Mouse (Mus musculus) Patski (cell line): ENCODE measurements at regions not wholly inside any gene's neighbourhood (a gene's known extent, or its start where the extent isn't known, plus 50 kb on each side); places are given as distances from the start of the nearest gene placed in this dataset.

ENCODE experiments used
- ATAC-seq: fragments of 100-300 bp; one replicate; pipeline ENCODE4 v1.8.0; 2021
- CTCF ChIA-PET: fragments of 350-600 bp; sonication (Branson Sonifier 250); formaldehyde crosslinking; loops from one replicate; lab custom pipeline; 2022; ENCODE audit warnings: inconsistent platforms; lab: Charles Lee
- POLR2A ChIA-PET: fragments of 350-600 bp; sonication (Branson Sonifier 250); formaldehyde crosslinking; loops from one replicate; lab custom pipeline; 2022; ENCODE audit warnings: antibody characterized with exemption, inconsistent platforms; lab: Charles Lee
- DNase-seq: peaks from one replicate; pipeline ENCODE4 v3.0.0-alpha.2; 2011; ENCODE audit warnings: low read depth, low spot score
- H3K27me3 ChIP-seq: fragments of 371-371 bp; one replicate; pipeline ENCODE4 v1.5.1; 2021
- CTCF ChIP-seq: fragments of 100-300 bp; IDR thresholded peaks from one replicate; pipeline ENCODE4 v1.5.1; 2021
- in situ Hi-C: fragments of 300-500 bp; cut with MboI; formaldehyde crosslinking; loops from 3 replicates; pipeline ENCODE4 v1.11.1; 2018; ENCODE audit warnings: low pct_unique_long_range_greater_than_20kb, mixed read lengths

DNA sequence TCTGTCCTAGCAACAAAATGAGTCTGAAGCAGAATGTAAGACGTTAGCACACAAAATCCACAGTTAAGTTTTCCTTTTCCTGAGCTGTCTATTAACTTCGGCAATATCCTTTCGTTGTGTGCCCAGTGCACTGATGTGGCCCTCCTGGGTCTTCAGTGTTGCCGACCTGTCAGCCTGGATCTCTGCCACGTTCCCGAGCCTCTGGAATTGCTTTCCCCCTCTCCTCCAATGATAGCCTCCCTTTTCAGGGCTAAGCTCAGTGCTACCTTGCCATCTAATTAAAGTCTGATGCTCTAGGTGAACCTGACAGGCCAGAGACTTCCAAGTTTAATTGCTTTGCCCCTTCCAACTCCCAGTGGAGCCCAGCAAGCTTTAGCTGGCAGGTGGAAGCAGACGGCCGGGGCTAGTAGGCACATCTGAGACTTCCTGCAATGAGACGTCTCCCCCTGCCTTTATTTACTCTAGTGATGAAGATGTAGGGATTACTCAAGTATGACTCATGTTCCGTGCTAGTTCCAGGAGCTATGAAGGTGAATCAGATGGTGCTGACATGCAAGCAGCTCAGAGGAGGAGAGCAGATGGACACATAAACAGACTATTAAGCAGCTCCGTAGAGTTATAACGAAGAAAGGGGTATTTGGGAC lies 894.3 kb upstream of the Car8 start:
- ATAC-seq: peak; percentile 45
- in situ Hi-C loops: loop anchor here (10.0 to 25.0 kb wide), 2 partner anchors 542 to 629 kb away; no protein-coding TSS in a partner anchor
- no peak for DNase-seq
- H3K27me3 ChIP-seq: no peaks in the 10 kb centered on the region
- TF ChIP-seq CTCF: no peak
- ChIA-PET POLR2A (no interaction called here), CTCF (interaction anchor here (0.9 kb wide), 1 partner anchor 35 kb away, joined by 3 read pairs; no protein-coding TSS in a partner anchor)

DNA sequence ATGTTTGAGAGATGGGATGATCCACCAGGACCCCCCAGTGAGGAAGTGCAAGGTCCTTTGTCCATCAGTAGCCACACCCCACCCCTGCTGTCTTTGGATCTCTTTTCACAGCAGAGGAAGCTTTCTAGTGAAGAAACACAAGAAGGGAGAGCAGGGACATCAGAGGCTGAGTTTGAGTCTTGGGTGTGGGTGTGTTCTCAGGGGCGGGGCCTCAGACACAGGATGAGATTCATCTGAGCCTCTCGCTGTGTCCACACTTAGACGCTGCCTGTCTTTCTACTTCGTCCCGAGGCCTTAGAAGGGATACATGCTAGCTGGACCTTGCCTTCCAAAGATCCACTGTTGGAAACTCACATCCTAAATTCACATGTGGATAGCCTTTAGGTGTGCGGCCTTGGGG lies 893.5 kb upstream of the Car8 start:
- ATAC-seq (no peak), DNase-seq (no peak)
- ChIA-PET CTCF (no interaction called here), POLR2A (no interaction called here)
- no peak for TF ChIP-seq CTCF
- H3K27me3 ChIP-seq: no peaks in the 10 kb centered on the region
- in situ Hi-C loops: loop anchor here (10.0 to 25.0 kb wide), 2 partner anchors 542 to 630 kb away; no protein-coding TSS in a partner anchor

DNA sequence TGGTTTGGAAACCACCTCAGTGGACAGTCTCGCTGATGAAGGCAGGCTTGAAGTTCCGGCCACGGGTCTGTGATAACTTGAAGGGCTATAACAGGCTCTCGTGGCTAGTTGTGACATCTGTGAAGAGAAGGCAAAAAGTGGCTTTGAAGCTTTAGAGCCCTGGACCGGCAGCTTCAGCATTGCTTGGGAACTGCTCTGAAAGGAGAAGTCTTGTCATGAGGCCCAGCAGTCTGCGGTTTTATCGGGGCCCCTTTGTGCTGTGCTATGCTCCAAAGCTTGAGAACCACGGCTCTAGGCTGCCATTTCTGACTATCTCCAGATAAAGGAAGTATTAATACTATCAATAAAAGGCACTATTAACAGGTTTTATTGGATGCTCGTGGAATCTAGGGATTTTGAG lies 892.8 kb upstream of the Car8 start:
- no peak for TF ChIP-seq CTCF
- in situ Hi-C loops: loop anchor here (10.0 to 25.0 kb wide), 2 partner anchors 543 to 631 kb away; no protein-coding TSS in a partner anchor
- ATAC-seq (no peak), DNase-seq (no peak)
- POLR2A ChIA-PET: no interaction called here
- CTCF ChIA-PET: interaction anchor here (1.3 kb wide), 1 partner anchor 398 kb away, joined by 4 read pairs; no protein-coding TSS in a partner anchor
- no peaks in the 10 kb centered on the region for H3K27me3 ChIP-seq

DNA sequence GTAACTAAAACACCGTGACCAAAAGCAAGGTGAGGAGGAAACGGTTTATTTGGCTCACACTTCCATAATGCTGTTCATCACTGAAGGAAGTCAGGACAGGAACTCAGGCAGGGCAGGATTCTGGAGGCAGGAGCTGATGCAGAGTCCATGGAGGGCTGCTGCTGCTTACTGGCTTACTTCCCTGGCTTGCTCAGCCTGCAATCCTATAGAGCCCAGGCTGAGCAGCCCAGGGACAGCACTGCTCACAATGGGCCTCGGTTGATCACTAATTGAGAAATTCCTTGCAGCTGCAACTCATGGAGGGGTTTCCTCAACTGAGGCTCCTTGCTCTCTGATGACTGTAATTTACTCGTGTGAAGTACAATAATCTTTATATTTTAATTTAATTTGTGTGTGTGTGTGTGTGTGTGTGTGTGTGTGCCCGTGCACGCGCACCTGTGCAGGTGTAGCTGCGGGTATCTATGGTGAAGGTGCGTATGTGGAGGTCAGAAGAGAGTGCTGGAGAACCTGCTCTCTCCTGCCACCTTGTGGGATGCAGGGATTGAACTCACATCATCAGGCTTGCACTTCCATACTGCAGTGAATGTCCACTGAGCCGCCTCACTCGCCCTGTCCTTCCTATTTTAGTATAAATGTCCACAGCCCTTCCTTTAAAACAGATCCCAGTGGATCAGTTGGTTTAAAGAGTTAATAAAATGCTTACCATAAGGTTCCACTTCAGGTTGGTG lies 886.6 kb upstream of the Car8 start:
- in situ Hi-C loops: loop anchor here (25.0 kb wide), 1 partner anchor 637 kb away; no protein-coding TSS in a partner anchor
- no peaks in the 10 kb centered on the region for H3K27me3 ChIP-seq
- CTCF ChIA-PET: interaction anchor here (0.9 kb wide), 1 partner anchor 331 kb away, joined by 4 read pairs; no protein-coding TSS in a partner anchor
- ATAC-seq (no peak), DNase-seq (no peak)
- peak; percentile 46 for TF ChIP-seq CTCF
- POLR2A ChIA-PET: no interaction called here

DNA sequence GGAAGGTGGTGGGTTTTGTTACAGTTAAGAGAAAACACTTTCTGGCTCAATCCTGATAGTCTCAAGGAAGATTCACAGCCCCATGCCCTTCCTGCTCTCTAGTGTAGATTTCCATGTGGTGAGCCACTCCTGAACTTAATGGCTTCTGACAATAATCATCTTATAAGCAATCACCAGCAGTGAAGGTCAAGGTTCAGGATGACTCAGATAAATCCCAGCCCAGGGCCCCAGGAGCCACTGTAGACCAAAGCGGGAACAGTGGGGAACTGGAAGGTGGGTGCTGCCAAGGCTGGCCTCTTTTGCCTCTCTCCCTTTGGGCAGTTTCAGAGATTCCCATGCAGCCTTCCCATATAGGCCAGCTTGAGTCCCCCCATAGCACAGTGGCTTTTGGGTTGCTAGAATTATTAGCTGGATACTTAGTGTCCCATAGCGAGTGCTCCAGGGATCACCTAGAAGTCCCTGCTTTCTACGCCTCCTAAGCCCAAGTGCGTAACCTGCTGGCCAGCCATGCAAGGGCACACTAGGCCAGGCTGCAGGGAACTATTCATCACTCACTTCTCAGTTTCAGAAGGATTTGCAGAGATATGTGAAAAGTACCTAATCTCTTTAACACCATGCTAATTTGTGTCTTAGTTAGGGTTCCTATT lies 885.9 kb upstream of the Car8 start:
- ChIA-PET POLR2A (no interaction called here), CTCF (no interaction called here)
- no peak for TF ChIP-seq CTCF
- H3K27me3 ChIP-seq: no peaks in the 10 kb centered on the region
- in situ Hi-C loops: loop anchor here (25.0 kb wide), 1 partner anchor 638 kb away; no protein-coding TSS in a partner anchor
- DNase-seq: no peak
- ATAC-seq: no peak

DNA sequence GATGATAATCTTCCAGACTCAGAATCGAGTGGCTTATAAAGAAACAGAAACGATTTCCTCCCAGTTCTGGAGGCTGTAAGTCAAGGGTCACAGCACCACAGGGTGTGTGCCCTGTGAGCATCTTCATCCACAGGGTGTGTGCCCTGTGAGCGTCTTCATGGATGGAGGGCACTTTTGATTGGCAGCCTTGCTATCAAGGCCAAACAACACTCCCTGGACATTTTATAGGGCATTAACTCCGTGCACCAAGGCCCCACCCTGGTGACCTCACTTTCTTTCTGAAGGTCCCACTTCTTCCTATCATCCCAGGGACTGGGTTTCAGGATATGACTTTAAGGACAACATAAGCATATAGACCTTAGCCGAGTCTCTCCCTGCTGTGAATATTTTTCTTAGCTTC lies 885.3 kb upstream of the Car8 start:
- ATAC-seq (no peak), DNase-seq (no peak)
- in situ Hi-C loops: no loop called here
- H3K27me3 ChIP-seq: no peaks in the 10 kb centered on the region
- POLR2A ChIA-PET: no interaction called here
- TF ChIP-seq CTCF: no peak
- CTCF ChIA-PET: no interaction called here

DNA sequence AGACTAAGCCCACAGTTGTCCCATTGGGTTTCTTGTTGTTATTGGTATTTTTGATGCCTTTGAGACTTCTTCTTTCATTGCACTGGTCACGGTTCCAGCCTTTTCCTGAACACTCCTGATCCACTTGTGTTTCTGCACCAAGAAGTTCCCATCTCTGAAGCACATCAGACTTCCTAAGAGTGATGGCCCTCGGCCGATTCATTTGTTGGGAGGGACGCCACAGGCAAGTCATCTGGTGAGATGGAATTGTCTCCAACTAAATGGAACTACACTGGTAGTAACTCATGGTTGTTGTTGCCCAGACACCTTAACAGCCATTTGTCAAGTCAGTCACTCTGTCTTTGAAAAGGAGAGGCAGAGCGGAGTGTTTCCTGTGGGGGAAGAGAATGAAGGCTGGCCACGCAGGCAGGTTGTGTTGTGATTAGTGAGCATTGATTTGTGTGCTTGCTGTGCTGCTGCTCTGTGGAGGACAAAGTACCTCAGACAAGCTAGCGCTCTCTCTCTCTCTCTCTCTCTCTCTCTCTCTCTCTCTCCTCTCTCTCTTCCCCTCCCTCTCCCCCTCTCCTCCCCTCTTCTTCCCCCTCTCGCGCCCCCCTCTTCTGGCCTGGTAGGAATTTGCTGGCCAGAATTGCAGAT lies 884.7 kb upstream of the Car8 start:
- DNase-seq: no peak
- in situ Hi-C loops: no loop called here
- ChIA-PET CTCF (no interaction called here), POLR2A (no interaction called here)
- ATAC-seq: no peak
- no peaks in the 10 kb centered on the region for H3K27me3 ChIP-seq
- TF ChIP-seq CTCF: no peak

DNA sequence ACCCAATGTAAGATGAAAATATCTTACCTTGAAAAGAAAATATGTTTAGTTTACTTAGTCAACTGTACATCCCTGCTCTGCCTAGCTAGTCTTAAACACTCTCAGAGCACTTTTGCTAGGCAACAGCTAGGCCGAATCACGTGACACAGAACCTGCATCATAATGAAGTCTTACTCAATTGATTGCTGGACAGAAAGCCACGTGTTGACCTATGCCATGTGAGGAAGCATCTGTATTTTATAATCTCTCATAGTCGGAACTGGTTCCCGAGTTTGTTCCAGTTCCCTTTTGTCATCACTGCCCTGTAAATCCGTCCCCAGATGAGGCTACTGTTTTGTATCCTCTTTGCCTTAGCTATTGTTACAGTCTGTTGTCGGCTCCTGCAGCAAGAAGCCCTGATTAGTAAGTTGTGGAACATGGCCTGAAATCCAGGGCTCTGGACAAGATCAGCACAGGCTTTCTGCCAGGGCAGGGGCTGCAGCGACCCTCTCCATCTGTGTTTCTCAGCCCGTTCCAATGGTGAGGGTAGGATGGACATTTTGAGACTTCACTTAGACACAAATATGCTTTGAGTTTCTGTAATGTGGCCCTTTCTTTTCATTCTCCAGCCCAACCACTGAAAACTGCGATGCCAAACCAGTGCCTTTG lies 883.9 kb upstream of the Car8 start:
- DNase-seq (no peak), ATAC-seq (no peak)
- TF ChIP-seq CTCF: no peak
- POLR2A ChIA-PET: no interaction called here
- in situ Hi-C loops: no loop called here
- CTCF ChIA-PET: interaction anchor here (1.0 to 1.9 kb wide), 2 partner anchors 25 to 31 kb away, joined by 3 to 4 read pairs; no protein-coding TSS in a partner anchor
- H3K27me3 ChIP-seq: no peaks in the 10 kb centered on the region

DNA sequence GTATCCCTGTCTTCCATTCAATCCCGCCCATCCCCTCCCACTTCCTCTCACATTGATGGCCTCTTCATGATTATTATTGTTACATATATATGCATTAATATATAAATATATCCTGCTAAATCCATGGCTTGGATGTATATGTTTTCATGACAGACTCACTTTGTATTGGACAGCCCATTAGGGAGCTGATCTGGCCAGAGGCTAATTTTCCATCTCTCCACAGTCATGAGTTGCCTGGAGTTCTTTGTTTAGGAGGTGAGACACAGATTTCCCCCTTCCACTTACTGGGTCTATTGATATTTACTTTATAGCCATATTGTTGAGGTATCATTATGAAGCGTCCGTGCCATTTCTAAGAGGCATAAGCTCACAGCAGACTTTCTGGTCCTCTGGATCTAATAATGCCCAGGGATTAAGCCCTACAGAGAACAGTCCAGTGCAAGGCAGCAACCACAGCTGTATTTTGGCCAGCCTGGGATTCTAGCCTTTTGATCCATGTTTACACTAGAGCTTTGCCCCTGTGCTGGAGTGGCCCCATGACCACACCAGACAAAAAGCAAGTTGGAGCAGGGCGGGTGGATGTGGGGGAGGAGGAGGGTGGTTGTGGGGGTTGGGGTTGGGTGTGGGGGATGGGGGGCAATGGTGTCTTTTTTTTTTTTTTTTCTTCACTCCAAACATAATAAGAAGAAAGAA lies 878.3 kb upstream of the Car8 start:
- in situ Hi-C loops: no loop called here
- POLR2A ChIA-PET: no interaction called here
- no peak for ATAC-seq
- TF ChIP-seq CTCF: no peak
- H3K27me3 ChIP-seq: no peaks in the 10 kb centered on the region
- CTCF ChIA-PET: no interaction called here
- DNase-seq: no peak
